Mouse (Mus musculus): ENCODE results near the gene Lrrk1. TPM values are rescaled to one million over a fixed set of nuclear protein-coding genes. Genes with fewer than 3 reads are reported as not detected.

Lrrk1 gene
- polyA plus RNA-seq, 1 experiment from 2014 or later = 2.9 TPM

- Histone ChIP-seq H3K36me3 (ENCODE audit: control insufficient read depth, insufficient read depth, low read length) (no peaks in the 10 kb centered on the region), H3K9ac (ENCODE audit: low read length) (no peak overlapping the region), H3K4me3 (ENCODE audit: low read depth, low read length) (no peak overlapping the region), H3K4me1 (ENCODE audit: control insufficient read depth, insufficient read depth, low read length) (no peaks in the 10 kb centered on the region), H3K27ac (ENCODE audit: low read depth, low read length) (no peak overlapping the region), H3K27me3 (ENCODE audit: control insufficient read depth, insufficient read depth, low read length) (no peaks in the 10 kb centered on the region), H3K9me3 (ENCODE audit: control insufficient read depth, low read length) (no peaks in the 10 kb centered on the region), H3K4me2 (no peak overlapping the region)
- 80% methylated on average over 8 of the region's 8 CpGs for WGBS
- peak; percentile 73 for DNase-seq (ENCODE audit: low spot score, missing footprints)
- no peak for ATAC-seq (ENCODE audit: low FRiP score)
These were observed 18.8 kb upstream of the Lrrk1 start for GRCm38 (mm10) chr7:66406971-66407370.

- no peak overlapping the region for H3K4me3 ChIP-seq (ENCODE audit: low read depth, low read length)
- no peak for ATAC-seq (ENCODE audit: low FRiP score)
- DNase-seq (ENCODE audit: low spot score, missing footprints) = peak; percentile 78
- 69% methylated on average over 13 of the region's 13 CpGs for WGBS
- H3K9me3 ChIP-seq (ENCODE audit: control insufficient read depth, low read length) = no peaks in the 10 kb centered on the region
- H3K27me3 ChIP-seq (ENCODE audit: control insufficient read depth, insufficient read depth, low read length) = no peaks in the 10 kb centered on the region
- H3K4me1 ChIP-seq (ENCODE audit: control insufficient read depth, insufficient read depth, low read length) = peaks cover 3% of the 10 kb centered on the region; the same call in 1 of the 2 replicates
- H3K9ac ChIP-seq (ENCODE audit: low read length) = no peak overlapping the region
- H3K27ac ChIP-seq (ENCODE audit: low read depth, low read length) = no peak overlapping the region
- no peaks in the 10 kb centered on the region for H3K36me3 ChIP-seq (ENCODE audit: control insufficient read depth, insufficient read depth, low read length)
- H3K4me2 ChIP-seq = no peak overlapping the region
These were observed 18.0 kb upstream of the Lrrk1 start for GRCm38 (mm10) chr7:66405951-66406721.

- Histone ChIP-seq H3K4me1 (ENCODE audit: control insufficient read depth, insufficient read depth, low read length) (peaks cover 3% of the 10 kb centered on the region; the same call in 1 of the 2 replicates), H3K9ac (ENCODE audit: low read length) (no peak overlapping the region), H3K4me2 (no peak overlapping the region), H3K27ac (ENCODE audit: low read depth, low read length) (no peak overlapping the region), H3K4me3 (ENCODE audit: low read depth, low read length) (no peak overlapping the region), H3K9me3 (ENCODE audit: control insufficient read depth, low read length) (no peaks in the 10 kb centered on the region), H3K36me3 (ENCODE audit: control insufficient read depth, insufficient read depth, low read length) (no peaks in the 10 kb centered on the region), H3K27me3 (ENCODE audit: control insufficient read depth, insufficient read depth, low read length) (no peaks in the 10 kb centered on the region)
- ATAC-seq (ENCODE audit: low FRiP score) (no peak), DNase-seq (ENCODE audit: low spot score, missing footprints) (no peak)
- WGBS = 69% methylated on average over 11 of the region's 11 CpGs
These were observed 17.4 kb upstream of the Lrrk1 start for GRCm38 (mm10) chr7:66405541-66405940.

- no peak overlapping the region for H3K4me3 ChIP-seq (ENCODE audit: low read depth, low read length)
- WGBS = 87% methylated on average over 4 of the region's 4 CpGs
- ATAC-seq (ENCODE audit: low FRiP score) (no peak), DNase-seq (ENCODE audit: low spot score, missing footprints) (peak; percentile 41)
- H3K9ac ChIP-seq (ENCODE audit: low read length) = no peak overlapping the region
- no peak overlapping the region for H3K4me2 ChIP-seq
- no peaks in the 10 kb centered on the region for H3K36me3 ChIP-seq (ENCODE audit: control insufficient read depth, insufficient read depth, low read length)
- peaks cover 3% of the 10 kb centered on the region; the same call in 1 of the 2 replicates for H3K4me1 ChIP-seq (ENCODE audit: control insufficient read depth, insufficient read depth, low read length)
- no peaks in the 10 kb centered on the region for H3K9me3 ChIP-seq (ENCODE audit: control insufficient read depth, low read length)
- H3K27me3 ChIP-seq (ENCODE audit: control insufficient read depth, insufficient read depth, low read length) = no peaks in the 10 kb centered on the region
- H3K27ac ChIP-seq (ENCODE audit: low read depth, low read length) = no peak overlapping the region
These were observed 16.7 kb upstream of the Lrrk1 start for GRCm38 (mm10) chr7:66404802-66405201.

- 76% methylated on average over 10 of the region's 10 CpGs for WGBS
- no peaks in the 10 kb centered on the region for H3K27me3 ChIP-seq (ENCODE audit: control insufficient read depth, insufficient read depth, low read length)
- DNase-seq (ENCODE audit: low spot score, missing footprints) (peak; percentile 2), ATAC-seq (ENCODE audit: low FRiP score) (no peak)
- H3K9ac ChIP-seq (ENCODE audit: low read length) = no peak overlapping the region
- peaks cover 3% of the 10 kb centered on the region; the same call in 1 of the 2 replicates for H3K4me1 ChIP-seq (ENCODE audit: control insufficient read depth, insufficient read depth, low read length)
- no peaks in the 10 kb centered on the region for H3K36me3 ChIP-seq (ENCODE audit: control insufficient read depth, insufficient read depth, low read length)
- no peak overlapping the region for H3K4me2 ChIP-seq
- no peak overlapping the region for H3K4me3 ChIP-seq (ENCODE audit: low read depth, low read length)
- no peaks in the 10 kb centered on the region for H3K9me3 ChIP-seq (ENCODE audit: control insufficient read depth, low read length)
- H3K27ac ChIP-seq (ENCODE audit: low read depth, low read length) = no peak overlapping the region
These were observed 16.0 kb upstream of the Lrrk1 start for GRCm38 (mm10) chr7:66404141-66404540.

GRCm38 (mm10) chr7:66402876-66403275 lies 14.7 kb upstream of the Lrrk1 start:
- DNase-seq (ENCODE audit: low spot score, missing footprints) (peak; percentile 68), ATAC-seq (ENCODE audit: low FRiP score) (no peak)
- no peak overlapping the region for H3K9ac ChIP-seq (ENCODE audit: low read length)
- no peaks in the 10 kb centered on the region for H3K9me3 ChIP-seq (ENCODE audit: control insufficient read depth, low read length)
- peaks cover 3% of the 10 kb centered on the region; the same call in 1 of the 2 replicates for H3K4me1 ChIP-seq (ENCODE audit: control insufficient read depth, insufficient read depth, low read length)
- H3K27me3 ChIP-seq (ENCODE audit: control insufficient read depth, insufficient read depth, low read length) = no peaks in the 10 kb centered on the region
- 92% methylated on average over 5 of the region's 5 CpGs for WGBS
- H3K36me3 ChIP-seq (ENCODE audit: control insufficient read depth, insufficient read depth, low read length) = no peaks in the 10 kb centered on the region
- H3K4me2 ChIP-seq = no peak overlapping the region
- H3K27ac ChIP-seq (ENCODE audit: low read depth, low read length) = no peak overlapping the region
- H3K4me3 ChIP-seq (ENCODE audit: low read depth, low read length) = no peak overlapping the region

- H3K4me1 ChIP-seq (ENCODE audit: control insufficient read depth, insufficient read depth, low read length) = peaks cover 3% of the 10 kb centered on the region; the same call in 1 of the 2 replicates
- no peak overlapping the region for H3K27ac ChIP-seq (ENCODE audit: low read depth, low read length)
- H3K4me2 ChIP-seq = no peak overlapping the region
- no peak overlapping the region for H3K4me3 ChIP-seq (ENCODE audit: low read depth, low read length)
- DNase-seq (ENCODE audit: low spot score, missing footprints) (peak; percentile 84), ATAC-seq (ENCODE audit: low FRiP score) (no peak)
- H3K27me3 ChIP-seq (ENCODE audit: control insufficient read depth, insufficient read depth, low read length) = no peaks in the 10 kb centered on the region
- H3K36me3 ChIP-seq (ENCODE audit: control insufficient read depth, insufficient read depth, low read length) = no peaks in the 10 kb centered on the region
- no peaks in the 10 kb centered on the region for H3K9me3 ChIP-seq (ENCODE audit: control insufficient read depth, low read length)
- H3K9ac ChIP-seq (ENCODE audit: low read length) = no peak overlapping the region
- 44% methylated on average over 8 of the region's 8 CpGs for WGBS
These were observed 13.5 kb upstream of the Lrrk1 start for GRCm38 (mm10) chr7:66401605-66402004.

- Histone ChIP-seq H3K27me3 (ENCODE audit: control insufficient read depth, insufficient read depth, low read length) (no peaks in the 10 kb centered on the region), H3K9me3 (ENCODE audit: control insufficient read depth, low read length) (no peaks in the 10 kb centered on the region), H3K4me1 (ENCODE audit: control insufficient read depth, insufficient read depth, low read length) (peaks cover 3% of the 10 kb centered on the region; the same call in 1 of the 2 replicates), H3K4me3 (ENCODE audit: low read depth, low read length) (no peak overlapping the region), H3K4me2 (no peak overlapping the region), H3K9ac (ENCODE audit: low read length) (no peak overlapping the region), H3K27ac (ENCODE audit: low read depth, low read length) (no peak overlapping the region), H3K36me3 (ENCODE audit: control insufficient read depth, insufficient read depth, low read length) (no peaks in the 10 kb centered on the region)
- DNase-seq (ENCODE audit: low spot score, missing footprints) (peak; percentile 33), ATAC-seq (ENCODE audit: low FRiP score) (no peak)
- 31% methylated on average over 3 of the region's 3 CpGs for WGBS
These were observed 9.1 kb upstream of the Lrrk1 start for GRCm38 (mm10) chr7:66397288-66397687.

All from midbrain, embryonic 11.5 days (tissue).